Mouse (Mus musculus): ENCODE results near the gene Zfp948.

Gene Zfp948

GRCm38 (mm10) chr17:21566728-21567349 lies at the start of gene Zfp948:
TSS of gene Zfp948 (plus strand) at chr17:21567008.
- DNase-seq (ENCODE audit: low spot score in 2 of 2), result peak; percentile 24 to 49

GRCm38 (mm10) chr17:21517130-21517671 lies 49.6 kb upstream of the Zfp948 start:
- DNase-seq (ENCODE audit: low spot score in 2 of 2), result no peak

GRCm38 (mm10) chr17:21526270-21526669 lies 40.5 kb upstream of the Zfp948 start:
- no peak for DNase-seq (ENCODE audit: low spot score in 2 of 2)

- DNase-seq (ENCODE audit: low spot score in 2 of 2), result no peak
These were observed 36.0 kb upstream of the Zfp948 start for GRCm38 (mm10) chr17:21530645-21531330.

GRCm38 (mm10) chr17:21531621-21532020 lies 35.2 kb upstream of the Zfp948 start:
- no peak for DNase-seq (ENCODE audit: low spot score in 2 of 2)

GRCm38 (mm10) chr17:21532101-21532951 lies 34.5 kb upstream of the Zfp948 start:
- DNase-seq (ENCODE audit: low spot score in 2 of 2), result peak; percentile 30 to 54

- no peak for DNase-seq (ENCODE audit: low spot score in 2 of 2)
These were observed 32.8 kb upstream of the Zfp948 start for GRCm38 (mm10) chr17:21533961-21534360.

- no peak for DNase-seq (ENCODE audit: low spot score in 2 of 2)
These were observed 32.2 kb upstream of the Zfp948 start for GRCm38 (mm10) chr17:21534460-21535095.

- peak; percentile 35 to 41 for DNase-seq (ENCODE audit: low spot score in 2 of 2)
These were observed 31.5 kb upstream of the Zfp948 start, which contains the start of gene Zfp52 for GRCm38 (mm10) chr17:21535096-21536001. TSS of gene Zfp52 (plus strand) at chr17:21535539.

- DNase-seq (ENCODE audit: low spot score in 2 of 2), result no peak
These were observed 30.7 kb upstream of the Zfp948 start for GRCm38 (mm10) chr17:21536096-21536495.

GRCm38 (mm10) chr17:21536676-21537075 lies 30.1 kb upstream of the Zfp948 start:
- DNase-seq (ENCODE audit: low spot score in 2 of 2), result no peak

GRCm38 (mm10) chr17:21557831-21558230 lies 9.0 kb upstream of the Zfp948 start:
- no peak for DNase-seq (ENCODE audit: low spot score in 2 of 2)

GRCm38 (mm10) chr17:21566220-21566619 lies 588 bp upstream of the Zfp948 start:
- peak in 1 of 2 experiments; percentile 8 for DNase-seq (ENCODE audit: low spot score in 2 of 2)

- DNase-seq (ENCODE audit: low spot score in 2 of 2), result no peak
These were observed 888 bp downstream of the Zfp948 start for GRCm38 (mm10) chr17:21567696-21568095.

GRCm38 (mm10) chr17:21579080-21579479 lies 12.3 kb downstream of the Zfp948 start:
- no peak for DNase-seq (ENCODE audit: low spot score in 2 of 2)

GRCm38 (mm10) chr17:21579493-21580175 lies 12.8 kb downstream of the Zfp948 start:
- DNase-seq (ENCODE audit: low spot score in 2 of 2), result peak in 1 of 2 experiments; percentile 32

- DNase-seq (ENCODE audit: low spot score in 2 of 2), result no peak
These were observed 18.7 kb downstream of the Zfp948 start for GRCm38 (mm10) chr17:21585521-21585920.

GRCm38 (mm10) chr17:21616356-21616755 lies 49.5 kb downstream of the Zfp948 start:
- no peak for DNase-seq (ENCODE audit: low spot score in 2 of 2)

GRCm38 (mm10) chr17:21617352-21617751 lies 50.5 kb downstream of the Zfp948 start:
- DNase-seq (ENCODE audit: low spot score in 2 of 2), result no peak

GRCm38 (mm10) chr17:21623647-21624046 lies 56.8 kb downstream of the Zfp948 start:
- no peak for DNase-seq (ENCODE audit: low spot score in 2 of 2)

Measured in spleen, postnatal 14 days (tissue).